Mouse (Mus musculus) layer of hippocampus, postnatal 25 days (tissue): ENCODE data around the gene Iqcg. TPM values are rescaled to one million over a fixed set of nuclear protein-coding genes. Genes with fewer than 3 reads are reported as not detected.
"Not testable (repeated sequence)": the region's sequence is repeated elsewhere in the genome, so short reads cannot be mapped to it uniquely, and the experiment has no call there.

ENCODE experiments used
- DNase-seq, 2 experiments: peaks; one replicate each; pipeline ENCODE4 v3.0.0; 2022; ENCODE audit warnings: mixed read lengths in 2 of 2, low spot score in 1 of 2; ENCODE audit errors: extremely low spot score in 1 of 2
- total RNA-seq, 2 experiments: library from RNA; stranded (reverse); gene quantifications; 2 replicates each; pipeline ENCODE4 v1.2.3; 2021

Iqcg gene
- 1 to 10 TPM; 3.3 to 4.0 TPM for total RNA-seq

GRCm38 (mm10) chr16:33056095-33056785 is at the start of gene Iqcg, which contains the start of gene Rpl35a:
Gene Iqcg, minus strand, starts transcription at chr16:33056218.
Gene Rpl35a, plus strand, starts transcription at chr16:33056453.
- DNase-seq: peak; percentile 82 to 93

GRCm38 (mm10) chr16:33085666-33086065 is 29.6 kb upstream of the Iqcg start:
- no peak for DNase-seq

- DNase-seq: no peak
These were observed 28.0 kb upstream of the Iqcg start for GRCm38 (mm10) chr16:33083996-33084395.

- no peak for DNase-seq
These were observed 26.9 kb upstream of the Iqcg start for GRCm38 (mm10) chr16:33082951-33083350.

- no peak for DNase-seq
These were observed 24.0 kb upstream of the Iqcg start for GRCm38 (mm10) chr16:33080063-33080462.

GRCm38 (mm10) chr16:33077069-33077627 is 21.1 kb upstream of the Iqcg start:
- DNase-seq: no peak

GRCm38 (mm10) chr16:33076078-33076477 is 20.1 kb upstream of the Iqcg start:
- DNase-seq: no peak

- no peak for DNase-seq
These were observed 18.9 kb upstream of the Iqcg start for GRCm38 (mm10) chr16:33074967-33075366.

- no peak for DNase-seq
These were observed 17.0 kb upstream of the Iqcg start for GRCm38 (mm10) chr16:33072871-33073557.

GRCm38 (mm10) chr16:33070928-33071327 is 14.9 kb upstream of the Iqcg start:
- DNase-seq: no peak

GRCm38 (mm10) chr16:33064636-33065035 is 8.6 kb upstream of the Iqcg start:
- no peak for DNase-seq

- no peak for DNase-seq
These were observed 7.2 kb upstream of the Iqcg start for GRCm38 (mm10) chr16:33063267-33063666.

GRCm38 (mm10) chr16:33062682-33063131 is 6.7 kb upstream of the Iqcg start:
- DNase-seq: peak in 1 of 2 experiments; percentile 57

- DNase-seq: peak; percentile 77 to 80
These were observed 6.1 kb upstream of the Iqcg start, which contains the start of gene Lmln for GRCm38 (mm10) chr16:33062024-33062681. Gene Lmln, plus strand, starts transcription at chr16:33062521.

- no peak for DNase-seq
These were observed 5.4 kb upstream of the Iqcg start for GRCm38 (mm10) chr16:33061400-33061799.

GRCm38 (mm10) chr16:33060926-33061325 is 4.9 kb upstream of the Iqcg start:
- DNase-seq: no peak

- DNase-seq: no peak
These were observed 3.5 kb upstream of the Iqcg start for GRCm38 (mm10) chr16:33059471-33059870.

- DNase-seq: not testable (repeated sequence)
These were observed 2.6 kb upstream of the Iqcg start for GRCm38 (mm10) chr16:33058656-33059055.

GRCm38 (mm10) chr16:33058033-33058432 is 2.0 kb upstream of the Iqcg start:
- DNase-seq: no peak

- peak in 1 of 2 experiments; percentile 5 for DNase-seq
These were observed 768 bp upstream of the Iqcg start for GRCm38 (mm10) chr16:33056786-33057185.

- no peak for DNase-seq
These were observed 363 bp downstream of the Iqcg start for GRCm38 (mm10) chr16:33055655-33056054.
